Mouse (Mus musculus): ENCODE measurements around the gene Vps26c.
A peak's percentile ranks its signal among the peaks of the same experiment; 100 is the strongest.

Gene Vps26c

GRCm38 (mm10) chr16:94526344-94527151, at the start of gene Vps26c:
TSS of gene Vps26c (minus strand) at chr16:94526830.
- DNase-seq = peak; percentile 98

DNA sequence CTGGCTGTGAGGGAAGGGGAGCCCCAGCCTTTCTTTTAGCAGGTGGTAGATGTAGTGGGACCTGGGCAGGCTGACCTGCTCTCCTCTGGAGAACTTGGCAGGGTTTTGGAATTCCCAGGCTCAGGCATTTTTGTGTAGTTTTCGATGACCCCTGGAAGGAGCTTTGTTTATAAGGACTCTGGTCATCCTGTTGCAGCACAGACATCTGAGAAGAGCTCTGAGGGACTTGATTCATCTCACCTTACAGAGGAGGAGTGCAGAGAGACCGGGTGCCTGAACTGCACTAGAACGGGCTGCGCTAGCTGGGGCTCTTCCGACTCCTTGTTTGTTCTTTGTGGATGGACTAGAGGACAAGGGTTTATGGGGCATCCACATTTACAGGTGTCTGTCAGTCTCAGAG, 49.1 kb upstream of the Vps26c start:
- no peak for DNase-seq

GRCm38 (mm10) chr16:94574718-94575094, 48.1 kb upstream of the Vps26c start:
- DNase-seq = no peak

- DNase-seq = no peak
Observed at GRCm38 (mm10) chr16:94574025-94574717, 47.5 kb upstream of the Vps26c start.

- no peak for DNase-seq
Observed at GRCm38 (mm10) chr16:94572422-94572821, 45.8 kb upstream of the Vps26c start.

- DNase-seq = no peak
Observed at GRCm38 (mm10) chr16:94571111-94571993, 44.7 kb upstream of the Vps26c start.

DNA sequence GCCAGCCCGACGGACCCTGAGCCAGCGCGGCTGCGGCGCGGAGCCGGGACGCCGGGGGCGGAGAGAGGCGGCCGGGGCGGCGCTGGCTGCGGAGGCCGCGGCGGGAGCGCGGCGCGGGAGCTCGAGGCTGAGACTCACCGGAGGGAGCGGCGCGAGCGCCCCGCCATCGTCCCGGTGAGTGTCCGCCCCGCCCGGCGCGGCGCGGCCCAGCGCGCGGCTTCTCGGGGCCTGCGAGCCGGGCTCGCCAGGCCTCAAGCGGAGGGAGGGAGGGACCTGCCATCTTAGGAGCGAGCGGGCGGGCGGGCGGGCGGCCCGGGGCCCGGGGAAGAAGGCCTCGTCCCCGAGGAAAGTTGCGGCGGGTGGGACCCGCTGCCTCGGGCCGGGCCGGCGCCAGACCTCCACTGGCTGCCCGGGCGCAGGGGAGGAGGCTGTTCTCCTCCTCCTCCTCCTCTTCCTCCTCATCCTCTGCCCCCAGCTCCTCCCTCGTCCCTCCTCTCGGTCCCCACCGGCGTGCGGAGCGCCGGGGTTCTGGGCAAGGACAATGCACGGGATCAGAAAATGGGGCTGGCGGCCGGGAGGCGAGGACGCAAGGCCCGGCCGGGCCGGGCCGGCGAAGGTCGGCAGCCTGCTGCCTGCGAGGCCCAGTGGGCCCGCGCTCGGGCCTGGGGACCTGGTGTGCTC, 43.9 kb upstream of the Vps26c start:
- peak; percentile 76 for DNase-seq

- DNase-seq = peak; percentile 99
Observed at GRCm38 (mm10) chr16:94569229-94570176, 42.9 kb upstream of the Vps26c start, which contains the start of gene Dyrk1a. TSS of gene Dyrk1a (plus strand) at chr16:94570010.

- no peak for DNase-seq
Observed at GRCm38 (mm10) chr16:94568335-94569228, 42.0 kb upstream of the Vps26c start.

DNA sequence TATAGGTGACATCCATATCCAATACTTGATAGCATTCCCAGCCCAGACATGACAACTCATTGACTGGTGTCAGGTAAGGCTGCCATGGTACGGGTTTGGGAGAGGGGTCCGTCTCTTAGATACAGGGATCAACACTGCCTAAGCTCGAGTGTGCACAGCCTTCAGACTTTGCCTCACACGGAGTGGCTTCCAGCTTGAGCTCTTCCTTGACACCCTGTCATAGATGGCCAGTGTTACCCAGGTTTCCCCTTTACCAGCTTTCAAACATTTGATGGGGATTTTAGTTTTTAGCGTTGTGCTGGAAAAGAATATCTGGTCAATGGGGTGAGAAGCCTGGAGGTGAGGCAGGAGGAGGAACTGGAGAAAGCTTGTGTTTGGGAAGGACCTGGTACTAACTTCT, 41.1 kb upstream of the Vps26c start:
- no peak for DNase-seq

DNA sequence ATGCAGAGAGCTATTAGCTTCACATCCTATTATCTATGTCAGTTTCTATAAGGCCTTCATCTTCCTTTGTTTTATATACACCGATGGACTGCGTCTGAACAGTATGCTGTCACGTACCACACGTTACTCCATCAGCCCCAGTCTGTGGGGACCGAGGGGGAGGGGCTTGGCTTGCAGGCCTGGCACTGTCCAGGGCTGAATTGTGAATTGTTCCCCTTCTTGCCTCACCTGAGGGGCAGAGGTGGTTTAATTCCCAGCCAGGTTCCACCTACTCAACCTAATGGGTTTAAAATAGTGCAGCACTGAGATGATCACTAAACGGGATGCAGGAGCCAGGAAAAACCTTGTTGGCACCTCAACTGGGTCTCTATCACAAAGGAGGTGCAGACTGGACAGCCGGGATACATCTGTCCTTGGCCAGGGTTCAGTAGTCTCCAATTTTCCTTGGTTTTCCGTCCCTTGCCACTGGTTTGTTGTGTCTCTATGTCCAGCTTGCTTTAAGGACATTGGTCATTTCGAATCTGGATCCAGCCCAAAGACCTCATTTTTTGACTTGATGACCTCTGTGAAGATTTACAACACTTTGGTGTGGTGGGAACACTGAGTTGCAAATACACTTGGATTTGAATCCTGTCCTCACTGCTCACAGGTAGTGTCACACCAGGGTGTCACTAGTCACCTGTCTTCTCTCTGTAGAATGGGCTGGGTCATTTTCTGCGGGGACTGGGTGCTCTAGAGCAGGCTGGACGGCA, 40.4 kb upstream of the Vps26c start:
- DNase-seq = no peak

GRCm38 (mm10) chr16:94566124-94566523, 39.5 kb upstream of the Vps26c start:
- DNase-seq = no peak

DNA sequence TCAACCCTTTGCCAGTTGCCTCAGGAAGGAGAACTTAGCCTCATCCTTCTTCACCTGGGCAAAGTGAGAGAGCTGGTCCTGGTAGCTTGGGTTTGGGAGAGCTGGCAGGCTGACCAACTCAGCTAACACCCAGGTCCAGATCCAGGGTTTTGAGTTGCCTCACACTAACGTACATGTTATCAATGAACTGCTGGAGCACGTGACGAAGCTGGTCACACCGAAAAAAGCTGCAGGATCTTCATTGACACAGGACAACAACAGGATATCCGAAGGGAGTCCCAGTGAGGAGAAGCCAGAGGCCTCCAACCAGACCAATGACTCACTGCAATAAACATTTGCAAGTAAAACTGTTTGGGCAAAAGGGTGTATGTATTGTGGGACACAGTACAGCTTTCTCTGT, 34.0 kb upstream of the Vps26c start:
- no peak for DNase-seq

GRCm38 (mm10) chr16:94559782-94560181, 33.2 kb upstream of the Vps26c start:
- no peak for DNase-seq

DNA sequence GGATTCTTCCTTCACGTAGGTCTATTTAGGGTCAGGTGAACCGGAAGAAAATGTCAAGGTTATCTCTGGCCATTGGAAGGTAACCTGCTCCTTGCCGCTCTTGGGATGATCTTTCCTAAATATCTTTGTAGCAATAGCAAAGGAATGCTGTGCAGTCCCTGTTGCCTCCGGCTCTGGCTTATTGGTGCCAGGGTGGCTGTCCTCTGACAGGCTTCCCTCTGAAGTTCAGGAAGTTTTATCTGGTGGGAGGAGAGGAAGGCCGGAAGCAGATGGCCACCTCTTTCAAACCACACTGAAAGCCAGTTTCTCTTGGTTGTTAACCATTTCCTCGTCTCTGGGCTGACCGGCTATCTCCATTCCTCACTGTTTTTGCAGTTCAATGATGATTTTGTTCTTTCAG, 32.7 kb upstream of the Vps26c start:
- DNase-seq = peak; percentile 40

- DNase-seq = no peak
Observed at GRCm38 (mm10) chr16:94556228-94556627, 29.6 kb upstream of the Vps26c start.

DNA sequence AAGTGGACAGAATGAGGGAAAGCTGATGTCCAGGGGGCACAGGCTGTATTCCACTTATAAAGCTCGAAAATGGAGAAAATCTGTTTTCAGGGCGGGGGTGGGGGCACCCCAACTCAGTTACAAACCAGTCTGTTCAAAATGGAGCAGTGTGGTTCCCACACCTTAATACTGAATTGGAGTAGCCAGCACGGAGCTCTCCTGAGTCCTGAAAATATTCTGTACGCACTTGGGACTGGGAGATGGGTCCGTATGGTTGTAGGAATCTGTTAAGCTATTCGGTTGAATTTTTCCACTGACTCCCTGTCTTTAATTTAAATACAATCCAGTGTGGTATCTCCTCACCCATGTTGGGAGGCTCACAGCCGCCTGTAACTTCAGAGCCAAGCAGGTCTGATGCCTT, 28.7 kb upstream of the Vps26c start:
- DNase-seq = no peak

- peak; percentile 36 for DNase-seq
Observed at GRCm38 (mm10) chr16:94551934-94552333, 25.3 kb upstream of the Vps26c start.

DNA sequence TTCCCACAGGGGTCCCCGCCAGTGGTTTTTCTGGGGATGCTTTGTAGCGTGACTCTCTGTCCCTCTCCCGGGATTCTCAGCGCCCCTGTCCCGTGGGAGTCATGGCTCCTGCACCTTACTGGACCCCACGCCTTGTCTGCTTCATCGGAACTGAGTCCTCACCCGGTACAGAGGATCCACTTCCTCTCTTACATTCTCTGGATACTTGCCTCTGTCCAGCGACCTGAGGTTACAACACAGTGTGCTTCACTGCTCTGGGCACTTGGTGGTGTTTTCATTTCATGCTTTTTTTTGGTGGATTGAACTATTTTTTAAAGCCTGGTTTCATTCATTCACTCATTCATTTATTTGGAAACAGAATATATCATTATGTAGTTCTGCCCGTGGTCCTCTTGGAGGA, 23.2 kb upstream of the Vps26c start:
- no peak for DNase-seq

All from kidney, postnatal 10 days (tissue).